Mouse (Mus musculus): ENCODE data around the gene Kcnk4. TPM values are rescaled to one million over a fixed set of nuclear protein-coding genes. Genes with fewer than 3 reads are reported as not detected.
A peak's percentile ranks its signal among the peaks of the same experiment; 100 is the strongest.

The Kcnk4 gene
- polyA plus RNA-seq, 1 experiment from 2014 or later: 0.35 TPM

DNA sequence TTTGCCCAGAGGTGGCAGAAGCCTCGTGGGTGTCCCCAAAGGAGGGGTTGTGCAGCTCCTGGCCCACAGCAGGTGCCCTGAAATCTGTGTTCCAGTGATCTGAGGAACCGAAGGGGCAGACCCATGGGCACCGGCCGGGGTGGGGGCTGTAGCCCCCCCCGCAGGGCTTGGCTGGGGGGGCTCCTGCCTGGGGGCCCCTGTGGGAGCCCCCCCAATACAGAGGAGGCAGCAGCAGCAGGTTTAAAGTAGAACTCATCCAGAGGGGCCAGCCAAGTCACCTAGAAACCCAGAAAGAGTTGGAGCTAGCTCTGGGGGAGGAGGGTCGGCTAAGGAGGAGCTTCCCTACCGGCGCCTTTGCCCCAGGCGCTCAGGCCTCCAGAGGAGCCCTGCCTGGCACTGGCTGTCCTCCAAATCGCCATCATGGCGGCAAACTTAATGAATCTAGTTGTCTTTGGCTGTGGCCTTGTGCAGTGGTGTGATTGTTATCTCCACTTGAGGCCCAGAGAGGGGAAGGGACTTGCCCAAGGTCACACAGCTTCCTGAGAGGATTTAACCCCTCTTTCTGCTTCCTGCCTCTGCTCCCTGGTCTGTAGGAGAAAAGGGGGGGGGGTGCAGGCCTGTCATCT lies 36.3 kb upstream of the Kcnk4 start:
- Histone ChIP-seq H3K9ac (replicated peaks; ENCODE audit: low read depth, low read length) (peak overlapping the region; percentile 25; the same call in 1 of the 2 replicates), H3K27me3 (ENCODE audit: control insufficient read depth, insufficient read depth, low read length) (no peaks in the 10 kb centered on the region), H3K4me1 (ENCODE audit: control insufficient read depth, insufficient read depth, low read length) (peaks cover 41% of the 10 kb centered on the region), H3K4me3 (ENCODE audit: low read depth, low read length) (no peak overlapping the region), H3K27ac (ENCODE audit: low read length) (peak overlapping the region; percentile 39; the same call in 1 of the 2 replicates), H3K4me2 (replicated peaks; ENCODE audit: low read depth, low read length) (peak overlapping the region; percentile 94), H3K36me3 (ENCODE audit: control insufficient read depth, insufficient read depth, low read length) (peaks cover 10% of the 10 kb centered on the region; the same call in 1 of the 2 replicates), H3K9me3 (ENCODE audit: control insufficient read depth, low read depth, low read length) (no peaks in the 10 kb centered on the region)
- 18% methylated on average over 11 of the region's 11 CpGs for WGBS
- no peak for ATAC-seq (ENCODE audit: insufficient number of reproducible peaks, insufficient read depth, low FRiP score, low read depth)

- under 1% methylated on average over 55 of the region's 55 CpGs for WGBS
- peaks cover 17% of the 10 kb centered on the region for H3K36me3 ChIP-seq (ENCODE audit: control insufficient read depth, insufficient read depth, low read length)
- peak overlapping the region; percentile 39; the same call in 1 of the 2 replicates for H3K27ac ChIP-seq (ENCODE audit: low read length)
- peak; percentile 66 for ATAC-seq (ENCODE audit: insufficient number of reproducible peaks, insufficient read depth, low FRiP score, low read depth)
- H3K4me2 ChIP-seq (replicated peaks; ENCODE audit: low read depth, low read length): peak overlapping the region; percentile 94
- no peaks in the 10 kb centered on the region for H3K27me3 ChIP-seq (ENCODE audit: control insufficient read depth, insufficient read depth, low read length)
- H3K4me3 ChIP-seq (ENCODE audit: low read depth, low read length): peak overlapping the region; percentile 68
- H3K9ac ChIP-seq (replicated peaks; ENCODE audit: low read depth, low read length): peak overlapping the region; percentile 83
- H3K9me3 ChIP-seq (ENCODE audit: control insufficient read depth, low read depth, low read length): no peaks in the 10 kb centered on the region
- H3K4me1 ChIP-seq (ENCODE audit: control insufficient read depth, insufficient read depth, low read length): peaks cover 41% of the 10 kb centered on the region
These were observed 35.5 kb upstream of the Kcnk4 start for GRCm38 (mm10) chr19:6969665-6970381.

GRCm38 (mm10) chr19:6969291-6969664 lies 35.0 kb upstream of the Kcnk4 start:
- WGBS: under 1% methylated on average over 20 of the region's 20 CpGs
- Histone ChIP-seq H3K9me3 (ENCODE audit: control insufficient read depth, low read depth, low read length) (no peaks in the 10 kb centered on the region), H3K9ac (replicated peaks; ENCODE audit: low read depth, low read length) (peak overlapping the region; percentile 83), H3K4me3 (ENCODE audit: low read depth, low read length) (peak overlapping the region; percentile 68), H3K4me2 (replicated peaks; ENCODE audit: low read depth, low read length) (peak overlapping the region; percentile 94), H3K27me3 (ENCODE audit: control insufficient read depth, insufficient read depth, low read length) (no peaks in the 10 kb centered on the region), H3K27ac (ENCODE audit: low read length) (peak overlapping the region; percentile 35; the same call in 1 of the 2 replicates), H3K36me3 (ENCODE audit: control insufficient read depth, insufficient read depth, low read length) (peaks cover 22% of the 10 kb centered on the region), H3K4me1 (ENCODE audit: control insufficient read depth, insufficient read depth, low read length) (peaks cover 41% of the 10 kb centered on the region)
- no peak; the same call in 1 of the 2 replicates for ATAC-seq (ENCODE audit: insufficient number of reproducible peaks, insufficient read depth, low FRiP score, low read depth)

- ATAC-seq (ENCODE audit: insufficient number of reproducible peaks, insufficient read depth, low FRiP score, low read depth): peak; percentile 38
- peaks cover 26% of the 10 kb centered on the region for H3K36me3 ChIP-seq (ENCODE audit: control insufficient read depth, insufficient read depth, low read length)
- peak overlapping the region; percentile 94 for H3K4me2 ChIP-seq (replicated peaks; ENCODE audit: low read depth, low read length)
- no peaks in the 10 kb centered on the region for H3K27me3 ChIP-seq (ENCODE audit: control insufficient read depth, insufficient read depth, low read length)
- H3K9ac ChIP-seq (replicated peaks; ENCODE audit: low read depth, low read length): peak overlapping the region; percentile 83
- 6% methylated on average over 15 of the region's 15 CpGs for WGBS
- H3K4me1 ChIP-seq (ENCODE audit: control insufficient read depth, insufficient read depth, low read length): peaks cover 37% of the 10 kb centered on the region
- H3K9me3 ChIP-seq (ENCODE audit: control insufficient read depth, low read depth, low read length): no peaks in the 10 kb centered on the region
- peak overlapping the region; percentile 68 for H3K4me3 ChIP-seq (ENCODE audit: low read depth, low read length)
- peak overlapping the region; percentile 35; the same call in 1 of the 2 replicates for H3K27ac ChIP-seq (ENCODE audit: low read length)
These were observed 34.4 kb upstream of the Kcnk4 start for GRCm38 (mm10) chr19:6968491-6969271.

- 80% methylated on average over 10 of the region's 10 CpGs for WGBS
- Histone ChIP-seq H3K4me3 (ENCODE audit: low read depth, low read length) (no peak overlapping the region), H3K4me2 (replicated peaks; ENCODE audit: low read depth, low read length) (no peak overlapping the region), H3K27ac (ENCODE audit: low read length) (no peak overlapping the region), H3K9me3 (ENCODE audit: control insufficient read depth, low read depth, low read length) (no peaks in the 10 kb centered on the region), H3K9ac (replicated peaks; ENCODE audit: low read depth, low read length) (no peak overlapping the region), H3K4me1 (ENCODE audit: control insufficient read depth, insufficient read depth, low read length) (peaks cover 12% of the 10 kb centered on the region), H3K36me3 (ENCODE audit: control insufficient read depth, insufficient read depth, low read length) (peaks cover 69% of the 10 kb centered on the region), H3K27me3 (ENCODE audit: control insufficient read depth, insufficient read depth, low read length) (no peaks in the 10 kb centered on the region)
- no peak for ATAC-seq (ENCODE audit: insufficient number of reproducible peaks, insufficient read depth, low FRiP score, low read depth)
These were observed 22.1 kb upstream of the Kcnk4 start for GRCm38 (mm10) chr19:6956461-6956860.

DNA sequence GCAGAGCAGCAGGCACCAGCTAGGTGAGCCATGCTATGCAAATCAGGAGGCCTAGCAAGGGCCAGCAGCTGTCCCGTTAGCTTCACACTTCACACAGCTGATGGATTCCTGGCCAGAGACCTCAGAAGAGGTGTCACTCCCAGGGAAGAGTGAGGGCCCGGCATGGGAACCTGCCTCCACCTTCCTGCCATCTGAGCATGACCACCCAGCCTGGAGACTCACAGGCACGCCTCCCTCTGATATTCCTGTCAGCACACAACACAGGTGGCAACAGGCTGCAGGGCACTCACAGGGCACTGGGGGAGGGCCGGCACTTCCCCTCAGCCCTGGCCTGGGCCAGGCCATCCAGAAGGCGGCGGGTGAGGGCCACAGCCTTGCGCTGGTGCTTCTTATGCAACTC lies 21.1 kb upstream of the Kcnk4 start:
- Histone ChIP-seq H3K36me3 (ENCODE audit: control insufficient read depth, insufficient read depth, low read length) (peaks cover 65% of the 10 kb centered on the region), H3K9ac (replicated peaks; ENCODE audit: low read depth, low read length) (no peak overlapping the region)
- 68% methylated on average over 7 of the region's 7 CpGs for WGBS

GRCm38 (mm10) chr19:6954046-6954445 lies 19.7 kb upstream of the Kcnk4 start:
- Histone ChIP-seq H3K4me1 (ENCODE audit: control insufficient read depth, insufficient read depth, low read length) (peaks cover 20% of the 10 kb centered on the region), H3K27ac (ENCODE audit: low read length) (no peak overlapping the region), H3K4me2 (replicated peaks; ENCODE audit: low read depth, low read length) (no peak overlapping the region), H3K36me3 (ENCODE audit: control insufficient read depth, insufficient read depth, low read length) (peaks cover 53% of the 10 kb centered on the region), H3K9ac (replicated peaks; ENCODE audit: low read depth, low read length) (no peak overlapping the region), H3K9me3 (ENCODE audit: control insufficient read depth, low read depth, low read length) (no peaks in the 10 kb centered on the region), H3K27me3 (ENCODE audit: control insufficient read depth, insufficient read depth, low read length) (no peaks in the 10 kb centered on the region), H3K4me3 (ENCODE audit: low read depth, low read length) (no peak overlapping the region)
- WGBS: 48% methylated on average over 9 of the region's 9 CpGs
- no peak for ATAC-seq (ENCODE audit: insufficient number of reproducible peaks, insufficient read depth, low FRiP score, low read depth)

More for the DNA sequence above, 21.1 kb upstream of the Kcnk4 start:
- no peak for ATAC-seq (ENCODE audit: insufficient number of reproducible peaks, insufficient read depth, low FRiP score, low read depth)
- Histone ChIP-seq H3K4me1 (ENCODE audit: control insufficient read depth, insufficient read depth, low read length) (peaks cover 12% of the 10 kb centered on the region), H3K27ac (ENCODE audit: low read length) (no peak overlapping the region), H3K4me2 (replicated peaks; ENCODE audit: low read depth, low read length) (no peak overlapping the region), H3K27me3 (ENCODE audit: control insufficient read depth, insufficient read depth, low read length) (no peaks in the 10 kb centered on the region), H3K4me3 (ENCODE audit: low read depth, low read length) (no peak overlapping the region), H3K9me3 (ENCODE audit: control insufficient read depth, low read depth, low read length) (no peaks in the 10 kb centered on the region)

GRCm38 (mm10) chr19:6952712-6953037 lies 18.4 kb upstream of the Kcnk4 start:
- no peak overlapping the region for H3K9ac ChIP-seq (replicated peaks; ENCODE audit: low read depth, low read length)
- H3K4me2 ChIP-seq (replicated peaks; ENCODE audit: low read depth, low read length): peak overlapping the region; percentile 93
- no peaks in the 10 kb centered on the region for H3K27me3 ChIP-seq (ENCODE audit: control insufficient read depth, insufficient read depth, low read length)
- peak overlapping the region; percentile 97 for H3K27ac ChIP-seq (ENCODE audit: low read length)
- no peaks in the 10 kb centered on the region for H3K9me3 ChIP-seq (ENCODE audit: control insufficient read depth, low read depth, low read length)
- peak; percentile 33 for ATAC-seq (ENCODE audit: insufficient number of reproducible peaks, insufficient read depth, low FRiP score, low read depth)
- peaks cover 39% of the 10 kb centered on the region for H3K36me3 ChIP-seq (ENCODE audit: control insufficient read depth, insufficient read depth, low read length)
- 12% methylated on average over 3 of the region's 3 CpGs for WGBS
- H3K4me3 ChIP-seq (ENCODE audit: low read depth, low read length): no peak overlapping the region; the same call in 1 of the 2 replicates
- H3K4me1 ChIP-seq (ENCODE audit: control insufficient read depth, insufficient read depth, low read length): peaks cover 20% of the 10 kb centered on the region

All from stomach, embryonic 14.5 days (tissue).